Mouse (Mus musculus): ENCODE data around the gene Gpm6a.

The Gpm6a gene

DNA sequence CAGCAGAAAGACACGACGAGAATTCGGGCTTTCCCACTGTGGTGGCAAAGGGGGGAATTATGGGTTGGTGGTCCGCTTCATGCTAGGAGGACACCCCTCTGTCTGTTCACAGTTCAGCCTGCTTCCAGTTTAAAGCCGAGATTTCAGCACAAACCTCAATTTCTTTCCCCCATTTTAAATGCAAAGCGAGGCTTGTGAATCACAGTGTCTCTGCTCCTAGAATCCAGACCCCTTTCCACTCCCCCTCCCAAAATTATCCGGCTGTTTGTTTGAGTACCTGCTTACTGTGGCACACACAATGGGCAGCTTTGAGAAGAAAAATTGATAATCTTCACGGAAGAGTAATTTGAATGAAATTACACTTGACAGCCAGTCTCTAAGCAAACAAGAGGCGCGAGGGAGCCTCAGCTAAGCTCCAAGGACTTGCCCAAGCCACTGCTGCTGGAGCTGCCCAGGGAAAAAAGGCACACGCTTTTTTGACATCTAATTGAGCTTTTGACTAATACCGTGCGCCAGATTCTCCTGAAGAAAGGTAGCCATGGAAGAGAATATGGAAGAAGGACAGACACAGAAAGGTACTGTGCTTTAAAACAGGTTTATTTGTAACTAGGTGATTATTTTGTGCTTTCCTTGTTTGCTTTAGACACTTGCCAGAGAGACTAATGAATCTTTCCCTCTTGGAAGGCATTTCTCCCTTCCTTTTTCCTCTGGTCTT lies at the start of gene Gpm6a:
Gene Gpm6a, plus strand, starts transcription at position 103 of the 715 bp plus-strand sequence.
- DNase-seq: no peak

GRCm38 (mm10) chr8:54912891-54913290 lies 41.8 kb upstream of the Gpm6a start:
- DNase-seq: no peak

GRCm38 (mm10) chr8:54917710-54918109 lies 36.9 kb upstream of the Gpm6a start:
- no peak for DNase-seq

DNA sequence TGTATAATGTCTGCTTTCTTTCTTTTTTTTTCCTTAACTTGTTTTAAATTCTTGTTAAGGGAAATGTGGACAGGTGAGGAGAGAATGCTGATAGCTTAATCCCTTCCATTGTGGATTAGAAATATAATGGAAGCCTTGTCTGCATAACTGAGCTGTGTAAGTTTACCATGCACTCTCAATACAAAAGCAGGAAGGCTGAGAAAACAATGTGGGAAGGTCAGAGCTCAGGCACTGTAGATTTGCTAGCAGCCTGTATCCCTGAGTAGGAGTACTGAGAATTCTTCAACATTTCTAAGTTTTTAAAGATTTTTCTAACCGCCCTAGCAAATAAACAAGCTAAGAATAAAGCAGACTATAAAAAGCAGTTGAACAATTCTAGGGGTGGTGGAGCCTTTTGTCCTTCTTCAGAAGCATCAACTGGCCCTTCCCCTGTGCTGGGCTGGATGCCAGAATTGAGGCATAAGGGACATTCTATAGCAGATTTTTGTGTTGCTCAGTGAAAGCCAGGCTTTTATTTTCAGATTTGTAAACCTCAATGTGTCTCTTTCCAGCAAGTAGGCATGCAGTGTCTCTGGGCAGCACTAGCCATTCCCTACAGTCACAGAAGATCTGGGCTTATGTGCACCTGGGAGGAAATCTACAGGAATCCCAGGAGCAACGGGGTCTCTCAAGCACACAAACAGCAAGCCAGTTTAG lies 32.3 kb upstream of the Gpm6a start:
- no peak for DNase-seq

GRCm38 (mm10) chr8:54924936-54925335 lies 29.7 kb upstream of the Gpm6a start:
- no peak for DNase-seq

DNA sequence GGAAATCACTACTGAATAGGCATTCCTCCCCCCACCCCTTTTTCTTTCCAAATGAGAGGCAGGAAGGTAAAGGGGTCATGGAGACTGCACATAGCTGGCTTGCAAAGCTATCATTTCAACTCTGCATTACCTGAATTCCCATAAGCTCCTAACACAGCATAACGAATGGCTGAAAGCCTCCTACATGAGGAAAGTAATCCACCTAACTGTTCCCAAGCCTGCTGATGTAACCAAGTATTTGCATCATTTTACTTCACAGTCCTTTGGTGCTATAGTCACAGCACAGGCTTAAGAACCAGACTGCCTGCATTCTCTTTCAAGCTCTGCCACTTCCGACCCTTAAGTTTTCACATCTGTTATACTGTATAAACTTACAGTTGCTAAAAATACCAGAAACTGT lies 22.3 kb upstream of the Gpm6a start:
- no peak for DNase-seq

DNA sequence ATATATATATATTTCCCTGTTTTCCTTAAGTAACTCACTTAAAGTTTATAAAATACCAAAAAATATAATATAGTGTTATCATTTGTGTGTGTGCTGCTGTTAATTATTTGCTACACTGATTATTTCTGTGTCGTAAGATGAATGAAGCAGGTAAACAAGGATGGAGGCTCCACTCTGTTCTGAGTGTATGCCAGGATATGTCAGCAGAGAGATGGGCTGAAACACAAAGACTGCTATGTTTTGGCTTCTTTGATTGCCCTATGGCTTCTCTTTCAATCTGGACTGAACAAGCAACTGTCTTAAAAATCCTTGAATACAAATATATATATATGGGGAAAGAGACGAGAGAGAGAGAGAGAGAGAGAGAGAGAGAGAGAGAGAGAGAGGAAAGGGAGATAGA lies 1.3 kb upstream of the Gpm6a start:
- no peak for DNase-seq

DNA sequence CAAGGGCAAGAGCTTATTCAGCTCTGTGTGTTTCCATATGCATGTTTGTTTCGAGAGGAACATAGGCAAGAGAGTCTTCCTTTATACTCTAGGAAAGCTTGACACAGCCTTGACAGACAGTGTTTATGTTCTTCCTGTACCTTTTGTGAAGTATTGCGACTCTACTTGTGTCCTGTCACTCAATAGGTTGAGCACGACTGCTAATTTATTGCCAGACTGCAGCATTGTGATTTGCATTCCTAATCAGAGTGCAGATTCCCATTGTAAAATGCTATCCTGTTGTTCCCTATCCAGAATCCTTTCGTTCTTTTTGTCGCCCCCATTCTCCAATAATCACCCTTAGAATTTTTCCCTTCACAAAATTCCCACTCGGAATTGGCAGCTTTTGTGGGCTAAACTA lies 613 bp upstream of the Gpm6a start:
- DNase-seq: no peak

- no peak for DNase-seq
These were observed 785 bp downstream of the Gpm6a start for GRCm38 (mm10) chr8:54955456-54955800.

DNA sequence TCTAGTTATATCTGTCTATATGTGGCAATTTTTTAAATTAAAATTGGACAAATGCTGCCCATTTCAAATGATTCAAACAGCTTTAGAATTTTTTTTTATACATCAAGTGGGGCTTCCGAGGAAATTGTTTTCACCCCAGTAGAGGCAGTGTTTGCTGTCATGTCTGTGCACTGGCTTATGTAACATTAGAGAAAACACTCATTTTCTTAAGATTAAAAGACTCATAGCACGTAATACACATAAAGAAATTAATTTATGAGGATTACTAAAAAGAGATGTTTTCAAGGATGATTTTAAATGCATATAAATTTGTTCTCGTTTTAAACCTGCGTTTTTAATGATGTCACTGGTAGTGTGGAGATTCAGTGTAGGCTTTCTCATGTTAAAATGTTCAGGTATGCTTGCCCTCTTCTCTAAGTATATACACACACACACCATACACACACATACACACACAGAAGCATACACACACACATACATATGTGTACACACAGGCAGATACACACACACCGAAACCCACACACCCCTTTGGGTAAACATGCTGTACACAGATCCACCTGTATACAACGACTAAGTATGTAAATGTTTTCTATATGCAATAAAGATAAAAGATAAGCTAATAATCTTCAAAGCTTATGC lies 1.4 kb downstream of the Gpm6a start:
- no peak for DNase-seq

DNA sequence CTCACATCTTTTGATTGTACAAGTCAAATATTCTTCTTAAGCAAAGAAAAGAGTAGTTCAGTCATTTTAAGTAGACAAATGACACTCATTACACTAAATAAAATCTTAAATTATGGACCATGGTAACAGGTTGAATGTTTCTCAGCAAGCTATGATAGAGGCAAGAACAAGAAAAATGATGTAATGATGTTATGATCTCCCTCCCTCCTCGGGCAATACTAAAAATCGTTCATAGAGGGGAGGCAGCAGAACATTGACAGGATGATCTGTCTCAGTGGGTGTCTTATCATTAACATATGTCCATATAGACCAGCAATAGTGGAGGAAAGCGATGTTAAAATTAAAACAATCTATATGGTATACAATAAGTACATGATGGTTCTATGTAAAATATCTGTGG lies 2.1 kb downstream of the Gpm6a start:
- DNase-seq: no peak

GRCm38 (mm10) chr8:54957506-54957905 lies 2.9 kb downstream of the Gpm6a start:
- no peak for DNase-seq

GRCm38 (mm10) chr8:54961571-54961970 lies 6.9 kb downstream of the Gpm6a start:
- DNase-seq: no peak

- DNase-seq: no peak
These were observed 20.4 kb downstream of the Gpm6a start for GRCm38 (mm10) chr8:54975020-54975419.

DNA sequence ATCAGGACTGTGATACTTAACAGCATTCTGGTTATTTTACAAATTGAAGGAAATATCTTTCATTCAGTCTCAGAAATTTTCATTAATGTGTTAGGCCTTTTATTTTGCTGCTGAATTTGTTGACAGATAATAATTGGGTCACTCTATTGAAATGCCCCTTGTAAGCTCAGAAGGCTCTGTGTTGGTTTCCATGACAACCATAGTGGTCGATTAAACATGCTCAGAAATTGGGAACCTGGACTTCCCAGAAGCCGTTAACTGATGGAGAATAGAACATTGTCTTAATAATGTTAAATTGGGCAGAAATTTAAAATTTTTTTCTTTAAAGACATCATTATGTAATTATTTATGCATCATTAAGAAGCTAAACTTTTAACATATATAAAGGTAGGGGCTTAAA lies 20.9 kb downstream of the Gpm6a start:
- DNase-seq: no peak

DNA sequence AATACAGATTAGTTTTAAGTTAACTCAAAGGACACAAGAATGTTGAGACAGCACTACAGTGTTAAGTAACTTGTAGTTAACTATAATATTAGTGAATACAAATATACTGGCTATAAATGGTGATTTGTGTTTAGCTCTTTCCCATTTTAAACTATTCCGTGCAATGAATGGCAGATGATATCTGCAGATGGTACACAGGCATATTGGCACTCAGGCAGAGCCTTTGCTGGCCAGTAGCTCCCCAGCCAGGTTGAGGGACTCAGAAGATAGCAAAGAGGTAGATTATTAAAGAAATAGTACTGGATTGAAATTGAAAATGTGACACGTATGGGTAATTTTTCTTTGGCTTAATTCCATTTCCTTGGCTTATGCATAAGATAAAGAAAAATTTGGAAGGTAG lies 21.3 kb downstream of the Gpm6a start:
- DNase-seq: no peak

- no peak for DNase-seq
These were observed 22.0 kb downstream of the Gpm6a start for GRCm38 (mm10) chr8:54976663-54977062.

DNA sequence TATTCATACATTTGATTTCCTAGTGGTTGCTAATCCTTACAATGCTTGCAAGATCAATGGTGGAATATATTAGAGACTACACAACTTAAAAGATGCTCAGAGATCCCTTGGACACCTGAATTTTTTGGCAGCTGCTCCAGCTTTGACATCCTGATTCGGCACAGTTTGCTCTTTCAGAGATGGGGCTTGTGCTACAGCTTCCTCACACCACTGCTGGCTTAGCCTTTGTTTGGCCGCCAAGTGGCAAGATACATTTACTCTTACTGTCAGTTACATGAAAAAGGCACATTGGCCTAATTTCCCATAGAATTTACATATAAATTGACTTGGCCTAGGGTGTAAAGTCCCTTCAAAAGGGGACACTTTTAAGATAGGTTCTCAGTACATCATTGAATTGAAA lies 32.1 kb downstream of the Gpm6a start:
- DNase-seq: no peak

- DNase-seq: no peak
These were observed 34.5 kb downstream of the Gpm6a start for GRCm38 (mm10) chr8:54989093-54989492.

- no peak for DNase-seq
These were observed 37.4 kb downstream of the Gpm6a start for GRCm38 (mm10) chr8:54991840-54992609.

GRCm38 (mm10) chr8:54995662-54996061 lies 41.0 kb downstream of the Gpm6a start:
- DNase-seq: no peak

DNA sequence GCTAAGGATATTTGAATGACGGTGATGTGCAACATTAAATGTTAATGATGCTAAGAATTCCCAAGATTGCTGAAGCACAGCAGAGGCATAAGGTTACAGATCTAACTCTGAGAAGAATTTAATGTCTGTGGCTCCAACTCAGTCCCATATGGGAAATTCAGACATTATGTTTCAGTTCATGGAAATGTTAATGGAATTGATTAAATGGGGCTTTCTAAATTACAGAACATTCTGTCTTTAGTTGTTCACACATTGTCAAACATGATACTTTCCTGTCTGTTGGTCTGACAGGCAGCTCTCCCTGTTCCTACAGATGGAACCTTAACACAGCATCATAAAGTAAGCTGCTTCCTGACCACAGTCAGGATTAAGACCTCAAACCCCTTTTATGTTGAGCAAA lies 47.8 kb downstream of the Gpm6a start:
- DNase-seq: no peak

DNA sequence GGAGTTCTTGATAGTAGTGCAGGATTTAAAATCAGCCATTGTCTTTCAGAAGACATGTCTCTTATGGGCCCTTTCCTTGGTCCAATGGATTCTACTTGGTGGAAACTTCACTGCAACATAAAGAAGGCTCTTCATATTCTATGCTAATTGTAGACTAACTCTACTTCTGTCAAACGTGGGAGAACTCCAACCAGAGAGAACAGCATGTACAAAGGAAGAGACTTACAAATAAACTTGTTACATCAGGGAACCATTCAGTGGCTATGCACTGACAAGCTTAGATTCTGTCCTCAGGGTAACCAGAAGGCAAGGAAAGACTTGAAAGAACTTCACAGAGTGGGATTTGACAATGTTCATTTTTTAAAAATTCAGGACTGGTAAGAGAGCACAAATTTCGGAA lies 48.3 kb downstream of the Gpm6a start:
- no peak for DNase-seq

- no peak for DNase-seq
These were observed 57.6 kb downstream of the Gpm6a start for GRCm38 (mm10) chr8:55012228-55012627.
